Mouse (Mus musculus): ENCODE measurements around the gene Mtmr6.
"Not testable (repeated sequence)": the region's sequence is repeated elsewhere in the genome, so short reads cannot be mapped to it uniquely, and the experiment has no call there.

Gene Mtmr6

DNA sequence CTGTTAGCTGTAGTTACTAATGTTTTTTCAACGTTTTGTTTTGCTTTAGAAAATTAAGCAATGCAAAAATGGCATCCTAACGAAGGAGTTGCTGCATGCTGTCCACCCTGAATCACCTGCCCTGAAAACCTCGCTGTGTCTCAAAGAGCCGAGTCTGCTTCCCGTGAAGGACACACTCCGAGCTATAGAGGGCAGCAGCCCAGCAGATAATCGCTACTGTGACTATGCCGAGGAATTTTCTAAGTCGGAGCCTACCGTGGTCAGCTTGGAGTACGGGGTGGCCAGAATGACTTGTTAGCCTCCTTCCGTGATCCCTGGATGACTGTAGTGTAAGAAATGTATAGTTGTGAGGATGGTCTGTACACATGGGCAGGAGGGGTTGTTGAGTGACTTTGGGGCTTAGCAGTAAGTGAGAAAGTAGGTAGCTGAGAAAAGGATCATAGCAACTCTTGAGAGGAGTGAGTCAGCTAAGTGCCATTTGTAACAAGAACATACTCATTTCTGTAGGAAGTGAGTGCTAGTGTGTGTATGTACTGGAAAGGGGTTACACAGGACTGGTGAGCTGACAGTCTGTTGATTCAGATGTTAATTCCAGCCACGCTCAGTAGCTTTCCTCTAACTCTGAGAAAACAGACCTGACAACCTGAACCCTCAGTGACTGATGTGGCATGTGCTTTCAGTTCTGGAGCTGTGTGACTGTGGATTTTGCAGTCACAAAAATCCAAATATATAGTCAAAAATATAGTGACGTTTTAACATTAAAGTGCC, 35.4 kb downstream of the Mtmr6 start:
- DNase-seq = peak; percentile 44

DNA sequence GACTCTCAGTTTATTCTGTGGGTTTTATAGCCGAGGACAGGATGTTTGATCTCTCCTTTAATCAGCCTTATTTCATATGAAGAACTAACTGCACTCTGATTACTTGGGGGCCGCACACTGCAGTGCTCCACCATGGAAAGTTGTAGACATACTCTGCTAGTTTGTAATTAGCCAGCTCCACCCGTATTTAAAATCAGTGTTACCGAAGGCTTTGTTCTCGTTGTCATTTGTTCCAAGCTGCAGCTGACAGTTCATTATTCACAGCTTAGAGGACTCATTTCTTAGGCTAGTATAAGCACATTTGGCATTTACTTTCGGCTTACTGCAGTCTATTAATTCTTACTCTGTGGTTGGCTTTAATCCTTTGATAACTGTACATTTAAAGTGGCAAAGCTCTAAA, 36.0 kb downstream of the Mtmr6 start:
- no peak for DNase-seq

DNA sequence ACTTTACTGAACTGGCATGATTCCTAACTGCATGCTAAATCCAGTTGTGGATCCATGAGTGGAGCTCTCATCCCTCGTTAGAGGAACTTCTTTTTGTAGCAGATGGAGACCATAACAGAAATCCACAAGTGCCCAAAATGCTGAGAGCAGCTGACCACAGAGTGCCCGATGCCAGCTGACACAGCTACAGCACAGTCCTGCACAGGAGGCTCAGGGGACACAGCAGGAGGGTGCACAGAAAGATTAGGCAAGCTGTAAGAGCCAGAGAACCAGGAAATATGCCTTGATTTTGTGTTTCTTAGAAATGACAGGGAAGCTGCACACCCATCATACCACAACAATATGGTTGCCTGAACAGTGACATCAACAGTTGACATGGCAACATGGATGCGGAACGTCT, 37.4 kb downstream of the Mtmr6 start:
- DNase-seq = no peak

DNA sequence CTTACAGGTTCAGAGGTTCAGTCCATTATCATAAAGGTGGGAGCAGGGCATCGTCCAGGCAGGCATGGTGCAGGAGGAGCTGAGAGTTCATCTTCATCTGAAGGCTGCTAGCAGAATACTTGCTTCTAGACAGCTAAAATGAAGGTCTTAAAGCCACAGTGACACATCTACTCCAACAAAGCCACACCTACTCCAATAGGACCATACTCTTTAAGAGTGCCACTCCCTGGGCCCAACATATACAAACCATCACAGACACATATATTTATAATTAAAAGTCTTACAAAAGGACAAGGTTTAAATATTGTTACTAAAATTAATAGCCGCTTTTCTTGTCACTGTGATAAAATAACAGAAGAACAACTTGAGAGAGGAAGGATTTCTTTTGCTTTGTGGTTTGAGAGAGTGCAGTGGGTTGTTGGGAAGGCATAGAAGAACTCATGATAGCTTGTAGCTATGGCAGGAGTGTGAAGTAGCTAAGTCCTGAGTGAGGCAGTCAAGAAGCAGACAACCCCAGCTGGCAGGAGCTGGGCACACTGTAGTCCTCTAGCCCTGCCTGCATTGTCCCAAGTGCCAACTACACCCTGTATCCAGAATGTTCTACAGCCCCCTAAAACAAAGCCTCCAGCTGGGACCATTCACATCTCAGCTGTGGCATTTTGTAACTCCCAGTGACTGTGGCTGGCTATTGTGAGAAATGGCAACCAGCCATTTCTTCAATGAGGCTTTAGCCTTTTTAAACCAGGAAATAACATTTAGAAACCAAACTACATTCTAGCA, 39.6 kb downstream of the Mtmr6 start:
- DNase-seq = no peak

DNA sequence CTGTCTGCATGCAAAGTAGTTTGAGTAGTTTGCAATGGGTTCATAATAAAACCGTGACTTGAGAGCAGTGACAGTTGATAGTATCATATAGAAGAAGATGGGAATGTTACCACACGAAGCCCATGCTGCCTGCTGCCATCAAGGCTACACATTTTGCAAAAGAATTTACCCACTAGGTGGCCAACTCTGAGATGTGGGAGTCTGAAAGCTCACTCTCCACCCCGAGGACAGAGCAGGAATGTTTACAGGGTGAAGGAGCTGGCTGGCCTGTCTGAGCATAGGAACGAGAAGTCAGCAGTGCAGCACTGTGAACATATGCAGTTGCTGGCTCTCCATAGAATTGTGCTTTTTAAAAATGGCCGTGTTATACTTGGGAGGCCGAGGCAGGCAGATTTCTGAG, 43.1 kb downstream of the Mtmr6 start:
- peak; percentile 2 for DNase-seq

DNA sequence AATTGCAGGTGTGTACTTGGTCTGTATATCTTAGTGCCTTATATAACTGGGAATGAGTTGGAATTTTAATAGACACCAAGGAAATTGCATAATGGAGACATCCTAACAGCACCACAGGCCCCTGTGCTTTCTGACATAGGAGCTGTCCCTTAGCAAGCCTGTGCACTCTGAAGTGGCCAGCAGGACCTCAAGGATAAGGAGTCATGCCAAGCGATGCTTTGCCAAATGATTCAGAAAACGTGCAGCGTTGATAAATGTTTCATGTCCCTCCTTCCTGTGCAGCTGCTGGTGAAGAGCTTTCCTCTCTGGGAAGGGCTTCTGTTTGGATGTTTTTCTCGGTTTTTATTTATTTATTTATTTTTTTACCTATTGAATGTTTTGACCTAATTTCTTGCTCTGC, 45.7 kb downstream of the Mtmr6 start:
- no peak for DNase-seq

DNA sequence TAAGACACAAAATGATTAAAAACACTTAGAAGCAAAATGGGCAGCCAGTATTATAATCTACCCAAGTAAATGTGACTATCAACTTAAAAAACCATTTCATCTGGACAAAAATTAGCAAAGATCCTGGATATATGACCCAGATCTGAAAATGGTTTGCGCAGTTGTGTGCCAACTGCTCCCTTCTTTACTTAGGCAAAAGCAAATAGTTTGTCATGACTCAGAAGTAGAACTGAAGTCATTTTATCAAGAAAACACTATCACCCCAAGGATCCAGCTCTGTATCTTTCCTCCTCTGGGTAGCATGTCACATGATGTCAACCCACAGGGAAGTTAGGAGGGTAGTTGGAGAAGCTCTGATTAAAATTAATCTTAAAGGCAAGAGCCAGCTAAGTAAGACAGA, 54.2 kb downstream of the Mtmr6 start:
- DNase-seq = no peak

DNA sequence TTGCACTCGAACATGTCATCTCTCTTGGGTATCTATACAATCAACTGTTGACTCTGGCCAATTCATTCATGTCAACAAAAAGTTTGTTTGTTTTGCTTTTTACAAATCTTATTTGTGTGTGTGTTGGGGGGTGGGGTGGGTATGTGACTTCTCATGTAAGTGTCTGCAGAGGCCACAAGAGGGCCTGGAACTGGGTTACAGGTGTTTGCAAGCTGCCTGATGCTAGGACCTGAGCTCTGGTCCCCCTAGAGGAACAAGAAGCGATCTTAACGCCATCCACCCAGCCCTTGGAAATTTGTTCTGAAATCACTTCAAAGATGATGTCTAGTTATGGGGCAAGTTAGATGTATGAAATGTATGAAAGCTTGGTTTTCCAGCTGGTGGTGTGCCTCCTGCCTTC, 55.8 kb downstream of the Mtmr6 start:
- DNase-seq = no peak

DNA sequence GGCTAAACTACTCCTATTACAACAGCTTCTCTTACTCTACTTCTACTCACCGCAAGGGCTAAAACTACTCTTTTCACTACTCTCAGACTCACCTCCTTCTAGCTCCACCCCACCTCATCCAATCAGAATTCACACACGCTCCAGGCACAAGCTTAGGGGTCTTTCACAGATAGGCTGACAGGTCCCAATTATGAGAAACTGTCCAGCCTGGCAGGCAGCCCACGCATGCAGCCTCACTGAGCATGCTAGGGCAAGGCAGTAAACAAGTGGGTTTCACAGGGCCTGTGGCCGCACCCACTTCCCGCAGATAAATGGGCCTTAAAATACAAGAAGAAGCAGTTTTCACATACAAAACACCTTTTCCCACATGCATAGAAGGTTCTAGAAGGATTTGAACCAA, 75.0 kb downstream of the Mtmr6 start:
- not testable (repeated sequence) for DNase-seq

DNA sequence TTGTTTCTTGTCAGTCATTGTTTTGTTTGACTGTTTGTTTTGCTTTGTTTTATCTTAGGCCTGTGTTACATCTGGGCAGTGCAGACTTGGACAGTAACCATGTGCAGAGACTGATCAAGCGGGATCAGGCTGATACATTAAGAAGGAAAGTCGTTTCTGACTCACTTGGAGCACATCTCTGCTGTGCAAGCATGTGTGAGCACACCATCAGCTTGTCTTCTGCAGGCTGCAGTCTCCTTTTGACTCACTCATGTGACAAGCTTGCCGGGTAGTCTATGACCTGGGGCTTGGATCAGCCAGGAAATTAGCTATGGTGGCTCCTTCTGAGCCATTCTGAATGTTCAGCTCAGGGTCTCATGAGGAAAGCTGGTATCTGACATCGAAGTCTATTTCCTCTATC, 75.5 kb downstream of the Mtmr6 start:
- DNase-seq = no peak

DNA sequence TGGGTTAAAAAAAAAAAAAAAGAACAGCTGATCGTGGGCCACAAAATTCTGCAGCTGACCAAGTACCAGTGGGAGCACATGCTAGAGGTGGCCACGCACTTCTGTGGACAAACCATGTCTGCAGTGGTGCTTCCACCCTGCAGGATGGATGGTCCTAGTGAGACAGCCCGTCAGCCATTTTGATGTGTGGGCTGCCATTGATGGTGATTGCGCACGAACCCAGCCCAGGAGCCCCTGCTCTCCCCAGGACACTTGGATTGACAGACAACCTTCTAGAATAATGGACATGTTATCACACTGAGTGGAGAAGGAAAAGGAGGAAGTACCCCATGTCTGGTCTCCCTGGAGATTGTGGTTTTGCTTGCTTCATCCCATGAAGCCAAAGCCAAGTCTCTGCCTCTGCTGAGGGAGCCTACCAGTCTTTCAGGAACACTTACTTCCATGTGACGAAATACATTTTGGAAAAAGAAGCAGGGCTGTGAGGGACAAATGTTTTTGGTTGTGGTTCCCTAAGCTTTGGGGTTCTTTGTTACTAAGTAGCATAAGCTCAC, 80.4 kb downstream of the Mtmr6 start:
- DNase-seq = no peak
